Mouse (Mus musculus) CH12.LX (cell line): ENCODE measurements around the gene Mmp15. TPM values are rescaled to one million over a fixed set of nuclear protein-coding genes. Genes with fewer than 3 reads are reported as not detected.

ENCODE experiments used
- DNase-seq: peaks from one replicate; pipeline ENCODE4 v3.0.0-alpha.2; 2013; ENCODE audit errors: extremely low read depth
- H3K27ac ChIP-seq: 2 replicates; pipeline ENCODE4 v1.5.1; 2012; ENCODE audit warnings: low read depth, mild to moderate bottlenecking, control low read depth, moderate library complexity; ENCODE audit not compliant: insufficient read depth
- H3K27me3 ChIP-seq: replicated peaks from 2 replicates; pipeline ENCODE3; 2012; ENCODE audit warnings: inconsistent platforms
- H3K36me3 ChIP-seq, 2 experiments: replicated peaks in 1 of 2; 2 replicates each; pipeline versions ENCODE3 to v1.6.1; 2012; ENCODE audit warnings: inconsistent platforms in 1 of 2, low read length in 1 of 2, mild to moderate bottlenecking in 1 of 2, mixed read lengths in 1 of 2, moderate library complexity in 1 of 2; ENCODE audit not compliant: control insufficient read depth in 1 of 2, insufficient read depth in 1 of 2
- H3K4me1 ChIP-seq, 2 experiments: 2 replicates each; pipeline ENCODE4 v1.6.1; 2012; ENCODE audit warnings: inconsistent platforms in 1 of 2, moderate library complexity in 1 of 2; ENCODE audit not compliant: insufficient read depth in 2 of 2, control insufficient read depth in 1 of 2
- H3K4me2 ChIP-seq: 2 replicates; pipeline ENCODE4 v1.6.1; 2012; ENCODE audit warnings: low read depth, mild to moderate bottlenecking, control low read depth; ENCODE audit not compliant: poor library complexity, insufficient read depth, severe bottlenecking
- H3K4me3 ChIP-seq, 3 experiments: fragments of 150-350 bp in 1 of 3; sonication (generic) in 1 of 3; replicated peaks in 1 of 3; 2 replicates each; pipeline versions ENCODE3 to v1.5.1; 2011 to 2012; ENCODE audit warnings: low read depth in 2 of 3, low read length in 2 of 3, mild to moderate bottlenecking in 2 of 3, moderate library complexity in 2 of 3, control low read depth in 1 of 3, improper control_type of control experiment in 1 of 3, inconsistent platforms in 1 of 3, mixed read lengths in 1 of 3; ENCODE audit not compliant: poor library complexity in 1 of 3
- H3K79me2 ChIP-seq: replicated peaks from 2 replicates; pipeline ENCODE4 v1.6.1; 2012; ENCODE audit warnings: mild to moderate bottlenecking, moderate library complexity; ENCODE audit not compliant: control insufficient read depth, poor library complexity, insufficient read depth, severe bottlenecking; ENCODE audit errors: extremely low read depth
- H3K9ac ChIP-seq: 2 replicates; pipeline ENCODE4 v1.6.1; 2012; ENCODE audit warnings: low read depth, mild to moderate bottlenecking, control low read depth, moderate library complexity; ENCODE audit not compliant: insufficient read depth
- H3K9me3 ChIP-seq: replicated peaks from 2 replicates; pipeline ENCODE3; 2012; ENCODE audit warnings: low read length, inconsistent platforms, mixed read lengths
- CHD1 ChIP-seq: IDR thresholded peaks from 2 replicates; pipeline ENCODE4 v1.6.1; 2012; ENCODE audit warnings: low read depth, low read length, improper control_type of control experiment, inconsistent platforms
- CHD2 ChIP-seq: IDR thresholded peaks from 2 replicates; pipeline ENCODE4 v1.6.1; 2011; ENCODE audit warnings: low read length, improper control_type of control experiment
- ETS1 ChIP-seq: conservative IDR thresholded peaks from 2 replicates; pipeline ENCODE4 v1.6.1; 2012; ENCODE audit warnings: low read depth, mild to moderate bottlenecking, inconsistent platforms, low read length, improper control_type of control experiment, moderate library complexity
- GABPA ChIP-seq: IDR thresholded peaks from 2 replicates; pipeline ENCODE4 v1.6.1; 2012; ENCODE audit warnings: low read depth, low read length, improper control_type of control experiment, inconsistent platforms; ENCODE audit not compliant: insufficient replicate concordance
- HCFC1 ChIP-seq: IDR thresholded peaks from 2 replicates; pipeline ENCODE4 v1.6.1; 2012; ENCODE audit warnings: low read depth, mild to moderate bottlenecking, inconsistent platforms, low read length, improper control_type of control experiment
- JUND ChIP-seq: conservative IDR thresholded peaks from 2 replicates; pipeline ENCODE4 v1.6.1; 2011; ENCODE audit warnings: low read depth, low read length, improper control_type of control experiment
- MAX ChIP-seq: IDR thresholded peaks from 2 replicates; pipeline ENCODE4 v1.6.1; 2011; ENCODE audit warnings: low read length, improper control_type of control experiment
- MAZ ChIP-seq: IDR thresholded peaks from 2 replicates; pipeline ENCODE4 v1.6.1; 2012; ENCODE audit warnings: low read depth, mild to moderate bottlenecking, inconsistent platforms, low read length, improper control_type of control experiment, moderate library complexity
- NELFE ChIP-seq: IDR thresholded peaks from 2 replicates; pipeline ENCODE4 v1.6.1; 2011; ENCODE audit warnings: low read depth, low read length, improper control_type of control experiment
- PAX5 ChIP-seq: IDR thresholded peaks from 2 replicates; pipeline ENCODE4 v1.6.1; 2012; ENCODE audit warnings: low read length, inconsistent platforms, mixed read lengths
- POLR2AphosphoS2 ChIP-seq: IDR thresholded peaks from 2 replicates; pipeline ENCODE4 v1.6.1; 2011; ENCODE audit warnings: low read depth, low read length, improper control_type of control experiment
- RAD21 ChIP-seq: IDR thresholded peaks from 2 replicates; pipeline ENCODE4 v1.6.1; 2011; ENCODE audit warnings: low read depth, mild to moderate bottlenecking, low read length, improper control_type of control experiment, moderate library complexity
- SIN3A ChIP-seq: IDR thresholded peaks from 2 replicates; pipeline ENCODE4 v1.6.1; 2012; ENCODE audit warnings: low read length, improper control_type of control experiment, inconsistent platforms
- USF2 ChIP-seq: conservative IDR thresholded peaks from 2 replicates; pipeline ENCODE4 v1.6.1; 2011; ENCODE audit warnings: low read depth, low read length, improper control_type of control experiment
- ZC3H11A ChIP-seq: IDR thresholded peaks from 2 replicates; pipeline ENCODE4 v1.6.1; 2012; ENCODE audit warnings: low read depth, mild to moderate bottlenecking, inconsistent platforms, low read length, improper control_type of control experiment
- ZKSCAN1 ChIP-seq: IDR thresholded peaks from 2 replicates; pipeline ENCODE4 v1.6.1; 2012; ENCODE audit warnings: low read depth, inconsistent platforms, low read length, improper control_type of control experiment, borderline replicate concordance
- ZMIZ1 ChIP-seq: IDR thresholded peaks from 2 replicates; pipeline ENCODE4 v1.6.1; 2012; ENCODE audit warnings: low read depth, mild to moderate bottlenecking, inconsistent platforms, low read length, improper control_type of control experiment
- dilution Hi-C: fragments of 300-500 bp; cut with MboI; formaldehyde crosslinking; loops from 2 replicates; pipeline ENCODE4 v1.14.3; 2020; ENCODE audit warnings: low sequenced_read_pairs; ENCODE audit not compliant: extremely low pct_unique_long_range_greater_than_20kb, extremely low pct_ligation_motif_present
- in situ Hi-C: fragments of 300-500 bp; cut with MboI; formaldehyde crosslinking; loops from 3 replicates; pipeline ENCODE4 v1.14.3; 2019; ENCODE audit warnings: low sequenced_read_pairs, low pct_ligation_motif_present, low pct_unique_long_range_greater_than_20kb, mixed read lengths
- polyA plus RNA-seq: library from polyadenylated mRNA; unstranded; fragments of >175 nt; gene quantifications from 2 replicates; pipeline ENCODE4 v1.2.1, GENCODE M21; 2012; ENCODE audit warnings: low read depth; ENCODE audit not compliant: insufficient read length
- total RNA-seq, 2 experiments: library from RNA; depleted of rRNA; stranded (reverse); fragments of 300-350 nt in 1 of 2; fragments of >200 nt in 1 of 2; gene quantifications; 2 replicates each; pipeline ENCODE4 v1.2.3; 2012 to 2014

The Mmp15 gene
- total and polyA plus RNA-seq, 3 experiments, result 0.04 to 0.44 TPM; not detected in 1

- in situ Hi-C loops, result no loop called here
Observed at GRCm38 (mm10) chr8:95375374-95375930, 23.4 kb downstream of the Mmp15 start.

GRCm38 (mm10) chr8:95376309-95376999 lies 24.4 kb downstream of the Mmp15 start:
- in situ Hi-C loops, result no loop called here
- H3K36me3 ChIP-seq, result no peaks in the 10 kb centered on the region
- peaks cover 5% of the 10 kb centered on the region for H3K9me3 ChIP-seq
- peaks cover 3 to 20% of the 10 kb centered on the region in 2 experiments for H3K4me1 ChIP-seq
- no peak overlapping the region for H3K4me2 ChIP-seq
- H3K27ac ChIP-seq, result no peak overlapping the region
- DNase-seq, result no peak
- dilution Hi-C loops, result no loop called here
- no peak overlapping the region for H3K4me3 ChIP-seq
- no peak for TF ChIP-seq RAD21
- TF ChIP-seq GABPA, result no peak
- no peak for TF ChIP-seq CHD1
- TF ChIP-seq JUND, result no peak
- TF ChIP-seq ZC3H11A, result no peak
- no peak for TF ChIP-seq MAX
- no peak for TF ChIP-seq ETS1
- no peak for TF ChIP-seq MAZ
- no peak for TF ChIP-seq NELFE
- TF ChIP-seq USF2, result no peak
- no peak for TF ChIP-seq HCFC1
- no peak for TF ChIP-seq ZMIZ1
- TF ChIP-seq CHD2, result no peak
- no peak for TF ChIP-seq SIN3A
- no peaks in the 10 kb centered on the region for H3K79me2 ChIP-seq
- H3K9ac ChIP-seq, result no peak overlapping the region
- no peaks in the 10 kb centered on the region for H3K27me3 ChIP-seq

More at GRCm38 (mm10) chr8:95375374-95375930, 23.4 kb downstream of the Mmp15 start:
- no peak for TF ChIP-seq POLR2AphosphoS2
- no peak for TF ChIP-seq PAX5
- no peak for TF ChIP-seq ZKSCAN1
- peaks cover 3 to 10% of the 10 kb centered on the region in 2 experiments for H3K4me1 ChIP-seq
- H3K27me3 ChIP-seq, result no peaks in the 10 kb centered on the region
- H3K4me2 ChIP-seq, result no peak overlapping the region
- peaks cover 5% of the 10 kb centered on the region for H3K9me3 ChIP-seq
- H3K27ac ChIP-seq, result no peak overlapping the region
- H3K36me3 ChIP-seq, result no peaks in the 10 kb centered on the region
- H3K4me3 ChIP-seq, result no peak overlapping the region
- dilution Hi-C loops, result no loop called here
- no peaks in the 10 kb centered on the region for H3K79me2 ChIP-seq
- DNase-seq, result no peak
- H3K9ac ChIP-seq, result no peak overlapping the region
